Mouse (Mus musculus): ENCODE measurements at regions not wholly inside any gene's neighbourhood (a gene's known extent, or its start where the extent isn't known, plus 50 kb on each side); places are given as distances from the start of the nearest gene placed in this dataset.
A peak's percentile ranks its signal among the peaks of the same experiment; 100 is the strongest.

DNA sequence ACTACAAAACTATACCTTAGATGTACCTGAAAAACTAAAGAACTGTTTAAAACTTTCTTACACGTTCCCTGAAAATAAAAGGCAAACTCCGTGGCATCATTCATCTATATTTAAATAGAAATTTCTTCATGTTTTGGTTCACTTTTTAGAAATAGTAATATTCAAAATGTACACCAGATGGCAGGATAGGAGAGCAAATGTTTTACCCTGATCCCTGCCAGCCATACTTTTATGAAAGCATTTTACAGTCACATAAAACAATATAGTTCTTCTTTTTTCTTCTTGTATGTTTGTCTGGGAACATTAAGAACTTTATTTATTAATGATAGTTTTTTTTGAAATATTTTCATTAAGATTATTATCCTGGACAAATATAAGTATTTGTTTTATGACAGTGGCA is 68.5 kb downstream of the 4921530L21Rik start:
- 0 out of 2 replicates have a peak, but pooled peaks have one; percentile 15 for ATAC-seq
- 67% methylated on average over 2 of the region's 2 CpGs for WGBS
- peak; percentile 41 for DNase-seq (ENCODE audit: low spot score)
- no peak overlapping the region for H3K27ac ChIP-seq (ENCODE audit: low read depth, low read length)
- no peak overlapping the region for H3K9ac ChIP-seq (ENCODE audit: low read length)
- no peak overlapping the region for H3K4me3 ChIP-seq (ENCODE audit: low read depth, low read length)
- no peaks in the 10 kb centered on the region for H3K27me3 ChIP-seq (replicated peaks; ENCODE audit: control insufficient read depth, insufficient read depth, low read length)
- no peaks in the 10 kb centered on the region for H3K4me1 ChIP-seq (ENCODE audit: control insufficient read depth, insufficient read depth, low read length)
- no peaks in the 10 kb centered on the region for H3K36me3 ChIP-seq (ENCODE audit: control insufficient read depth, insufficient read depth, low read length)
- H3K4me2 ChIP-seq (ENCODE audit: low read length), result no peak overlapping the region
- H3K9me3 ChIP-seq (replicated peaks; ENCODE audit: control insufficient read depth, low read length), result no peaks in the 10 kb centered on the region

DNA sequence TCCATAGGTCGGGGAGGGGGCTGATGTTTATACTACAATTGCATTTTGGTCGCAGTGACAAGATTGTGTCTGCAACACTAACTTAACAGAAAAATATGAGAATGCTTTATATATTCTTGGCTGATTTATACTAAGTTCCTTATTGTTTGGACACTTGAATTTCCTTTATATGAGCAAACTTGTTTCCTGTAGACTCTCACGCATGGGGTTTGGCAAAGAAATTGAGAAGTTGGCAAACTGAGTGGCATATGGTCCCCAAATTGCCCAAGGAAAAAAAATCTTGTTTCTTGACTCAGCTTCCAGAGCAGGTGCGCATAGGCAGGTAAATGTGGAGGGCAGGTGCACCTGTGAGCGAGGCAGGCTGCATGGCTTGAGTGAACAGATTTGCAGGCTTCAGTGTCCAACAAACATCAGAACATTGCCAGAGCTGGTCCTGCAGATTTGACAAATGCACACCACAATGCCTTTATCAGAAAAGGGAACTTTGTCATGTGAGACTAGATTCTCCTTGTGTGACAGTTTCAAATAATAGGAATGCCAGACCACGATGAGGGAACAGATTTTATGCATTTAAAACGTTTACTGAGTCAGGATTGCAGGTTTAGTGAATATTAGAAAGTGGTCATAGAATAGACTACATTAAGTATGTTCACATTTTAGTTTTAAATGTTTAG is 75.1 kb downstream of the 4921530L21Rik start:
- DNase-seq (ENCODE audit: low spot score), result no peak
- Histone ChIP-seq H3K36me3 (ENCODE audit: control insufficient read depth, insufficient read depth, low read length) (no peaks in the 10 kb centered on the region), H3K27me3 (replicated peaks; ENCODE audit: control insufficient read depth, insufficient read depth, low read length) (no peaks in the 10 kb centered on the region), H3K4me3 (ENCODE audit: low read depth, low read length) (no peak overlapping the region), H3K4me2 (ENCODE audit: low read length) (no peak overlapping the region), H3K27ac (ENCODE audit: low read depth, low read length) (no peak overlapping the region), H3K4me1 (ENCODE audit: control insufficient read depth, insufficient read depth, low read length) (no peaks in the 10 kb centered on the region), H3K9me3 (replicated peaks; ENCODE audit: control insufficient read depth, low read length) (no peaks in the 10 kb centered on the region), H3K9ac (ENCODE audit: low read length) (no peak overlapping the region)
- ATAC-seq, result no peak
- WGBS, result 80% methylated on average over 7 of the region's 7 CpGs

DNA sequence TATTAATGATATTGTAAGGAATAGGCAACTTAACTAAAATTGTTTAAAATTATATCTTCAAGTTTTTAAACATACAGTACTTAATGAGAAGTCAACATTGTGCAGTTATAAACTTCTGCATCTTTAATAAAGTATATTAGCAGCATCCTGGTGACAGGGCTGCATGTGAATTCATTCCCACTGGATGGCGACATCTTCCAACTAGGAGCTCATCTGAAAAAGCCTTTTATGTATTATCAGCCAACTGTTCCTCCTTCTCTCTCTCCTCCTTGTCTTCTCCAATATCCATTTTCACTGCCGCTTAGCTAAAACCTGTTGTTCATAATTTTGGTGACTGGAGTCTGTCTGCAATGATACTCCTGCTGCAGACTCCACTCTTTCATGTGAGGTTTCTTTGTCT is 103.0 kb downstream of the 4921530L21Rik start:
- H3K27ac ChIP-seq (ENCODE audit: low read depth, low read length), result no peak overlapping the region

DNA sequence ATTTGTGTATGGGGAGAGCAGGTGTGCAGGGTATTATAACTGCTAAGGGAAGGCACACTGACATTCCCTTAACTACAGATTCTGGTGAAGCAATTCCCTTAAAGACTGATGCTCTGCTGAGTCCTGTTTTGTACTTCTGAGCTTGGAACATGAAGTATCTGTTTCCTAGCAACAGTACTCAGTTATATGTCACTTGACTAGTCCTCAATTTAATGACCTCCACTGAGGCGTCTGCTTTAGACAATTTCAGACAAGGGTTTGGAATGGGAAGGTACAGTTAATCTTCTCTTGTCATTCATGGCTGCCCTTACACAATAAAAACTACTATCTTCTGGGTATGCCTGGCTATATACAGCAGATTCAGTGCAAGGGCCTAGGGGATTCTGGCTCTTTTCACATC is 117.3 kb downstream of the 4921530L21Rik start:
- no peaks in the 10 kb centered on the region for H3K36me3 ChIP-seq (ENCODE audit: control insufficient read depth, insufficient read depth, low read length)
- H3K4me2 ChIP-seq (ENCODE audit: low read length), result no peak overlapping the region
- ATAC-seq (no peak), DNase-seq (ENCODE audit: low spot score) (no peak)
- H3K27ac ChIP-seq (ENCODE audit: low read depth, low read length), result no peak overlapping the region
- no peak overlapping the region for H3K9ac ChIP-seq (ENCODE audit: low read length)
- WGBS, result 59% methylated on average over 1 of the region's 1 CpGs
- H3K4me3 ChIP-seq (ENCODE audit: low read depth, low read length), result no peak overlapping the region
- no peaks in the 10 kb centered on the region for H3K9me3 ChIP-seq (replicated peaks; ENCODE audit: control insufficient read depth, low read length)
- H3K27me3 ChIP-seq (replicated peaks; ENCODE audit: control insufficient read depth, insufficient read depth, low read length), result no peaks in the 10 kb centered on the region
- H3K4me1 ChIP-seq (ENCODE audit: control insufficient read depth, insufficient read depth, low read length), result no peaks in the 10 kb centered on the region

More for the DNA sequence above, 103.0 kb downstream of the 4921530L21Rik start:
- H3K4me1 ChIP-seq (ENCODE audit: control insufficient read depth, insufficient read depth, low read length), result no peaks in the 10 kb centered on the region
- H3K4me3 ChIP-seq (ENCODE audit: low read depth, low read length), result no peak overlapping the region
- no peak overlapping the region for H3K4me2 ChIP-seq (ENCODE audit: low read length)
- H3K9me3 ChIP-seq (replicated peaks; ENCODE audit: control insufficient read depth, low read length), result no peaks in the 10 kb centered on the region
- ATAC-seq (0 out of 2 replicates have a peak, but pooled peaks have one; percentile 26), DNase-seq (ENCODE audit: low spot score) (peak; percentile 49)
- no peaks in the 10 kb centered on the region for H3K36me3 ChIP-seq (ENCODE audit: control insufficient read depth, insufficient read depth, low read length)
- WGBS, result 63% methylated on average over 2 of the region's 2 CpGs
- H3K9ac ChIP-seq (ENCODE audit: low read length), result no peak overlapping the region
- H3K27me3 ChIP-seq (replicated peaks; ENCODE audit: control insufficient read depth, insufficient read depth, low read length), result no peaks in the 10 kb centered on the region

DNA sequence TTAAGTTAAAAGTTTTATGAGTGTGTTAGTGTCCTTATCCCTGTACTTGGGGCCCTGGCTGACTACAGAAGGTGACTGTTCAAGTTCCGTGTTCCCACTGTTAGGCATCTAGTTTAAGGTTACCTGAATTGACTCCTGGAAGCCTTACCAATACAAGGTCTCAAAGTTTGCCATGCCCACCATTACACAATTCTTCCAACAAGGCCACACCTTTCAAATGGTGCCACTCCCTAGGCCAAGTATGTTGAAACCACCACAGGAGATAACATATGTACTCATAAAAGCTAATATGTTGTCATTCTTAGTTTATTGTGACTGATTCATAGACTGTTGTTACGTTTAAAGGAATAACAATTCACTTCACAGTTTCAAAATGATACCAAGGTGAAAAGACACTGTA is 140.6 kb downstream of the 4921530L21Rik start:
- DNase-seq (ENCODE audit: low spot score) (no peak), ATAC-seq (no peak)
- no peaks in the 10 kb centered on the region for H3K27me3 ChIP-seq (replicated peaks; ENCODE audit: control insufficient read depth, insufficient read depth, low read length)
- H3K9ac ChIP-seq (ENCODE audit: low read length), result no peak overlapping the region
- no peaks in the 10 kb centered on the region for H3K36me3 ChIP-seq (ENCODE audit: control insufficient read depth, insufficient read depth, low read length)
- H3K4me2 ChIP-seq (ENCODE audit: low read length), result no peak overlapping the region
- H3K9me3 ChIP-seq (replicated peaks; ENCODE audit: control insufficient read depth, low read length), result no peaks in the 10 kb centered on the region
- WGBS, result 95% methylated on average over 2 of the region's 2 CpGs
- no peaks in the 10 kb centered on the region for H3K4me1 ChIP-seq (ENCODE audit: control insufficient read depth, insufficient read depth, low read length)
- no peak overlapping the region for H3K4me3 ChIP-seq (ENCODE audit: low read depth, low read length)
- H3K27ac ChIP-seq (ENCODE audit: low read depth, low read length), result no peak overlapping the region

Measured in forebrain, embryonic 14.5 days (tissue).